8 mouse cellular contexts compared by ENCODE assay signal in genomic region chr2:173789945-173790804, GRCm38 (mm10). TPM values are rescaled to one million over a fixed set of nuclear protein-coding genes. Genes with fewer than 3 reads are reported as not detected.
DNase-seq lines count a peak whose midpoint lies in the region; ATAC-seq and TF ChIP-seq lines count a peak whose summit lies in the region.

No protein-coding gene starts in this region.

- no peak overlapping the region for H3K9ac ChIP-seq in forebrain, postnatal 0 days
- no peak overlapping the region for H3K9ac ChIP-seq in hindbrain, embryonic 12.5 days
- no peak overlapping the region for H3K9ac ChIP-seq in limb, embryonic 14.5 days (ENCODE audit: low read depth, low read length, severe bottlenecking)
- H3K9ac ChIP-seq in neural tube, embryonic 14.5 days (replicated peaks; ENCODE audit: low read depth, low read length) = no peak overlapping the region; the same call in 1 of the 2 replicates

- no peak overlapping the region for H3K4me2 ChIP-seq in forebrain, postnatal 0 days (ENCODE audit: low read depth)
- H3K4me2 ChIP-seq in hindbrain, embryonic 12.5 days (replicated peaks) = peak overlapping the region; percentile 29
- H3K4me2 ChIP-seq in limb, embryonic 14.5 days (replicated peaks; ENCODE audit: low read depth, low read length, severe bottlenecking) = peak overlapping the region; percentile 17
- peak overlapping the region; percentile 1; the same call in 1 of the 2 replicates for H3K4me2 ChIP-seq in neural tube, embryonic 14.5 days (ENCODE audit: low read depth, low read length)

- TF ChIP-seq CTCF in forebrain, postnatal 0 days (IDR thresholded peaks at IDR 0.05; ENCODE audit: low read depth) = 0 out of 2 replicates have a peak, but pooled peaks have one; percentile 12

- peaks cover 2% of the 10 kb centered on the region; the same call in 1 of the 2 replicates for H3K4me1 ChIP-seq in forebrain, postnatal 0 days (ENCODE audit: insufficient read depth)
- H3K4me1 ChIP-seq in hindbrain, embryonic 12.5 days = peaks cover 46% of the 10 kb centered on the region
- H3K4me1 ChIP-seq in limb, embryonic 14.5 days (ENCODE audit: control insufficient read depth, insufficient read depth, low read length) = peaks cover 27% of the 10 kb centered on the region
- H3K4me1 ChIP-seq in neural tube, embryonic 14.5 days (ENCODE audit: control insufficient read depth, insufficient read depth, low read length) = peaks cover 33% of the 10 kb centered on the region

- WGBS in forebrain, postnatal 0 days = 16% methylated on average over 23 of the region's 23 CpGs
- WGBS in hindbrain, embryonic 12.5 days = 12% methylated on average over 20 of the region's 23 CpGs
- 12% methylated on average over 22 of the region's 23 CpGs for WGBS in limb, embryonic 14.5 days
- WGBS in neural tube, embryonic 14.5 days = 9% methylated on average over 23 of the region's 23 CpGs

- no peak overlapping the region for H3K4me3 ChIP-seq in forebrain, postnatal 0 days (ENCODE audit: low read depth, low read length)
- no peak overlapping the region for H3K4me3 ChIP-seq in hindbrain, embryonic 12.5 days
- H3K4me3 ChIP-seq in limb, embryonic 14.5 days (replicated peaks; ENCODE audit: low read length) = no peak overlapping the region
- H3K4me3 ChIP-seq in neural tube, embryonic 14.5 days (ENCODE audit: low read depth, low read length) = no peak overlapping the region

- TF ChIP-seq POLR2A in limb, embryonic 14.5 days (IDR thresholded peaks at IDR 0.05; ENCODE audit: borderline replicate concordance, extremely low read depth, insufficient read depth, insufficient read length) = no peak

- ATAC-seq in forebrain, postnatal 0 days = peak; percentile 78
- ATAC-seq in hindbrain, embryonic 12.5 days (ENCODE audit: low FRiP score) = peak; percentile 79
- ATAC-seq in limb, embryonic 14.5 days (ENCODE audit: low FRiP score, low read depth) = peak; percentile 59
- ATAC-seq in neural tube, embryonic 14.5 days (ENCODE audit: low read depth) = peak; percentile 68
- no peak for ATAC-seq in CD4-positive, CD25-positive, alpha-beta regulatory T cell, adult 4 months

- no peak overlapping the region for H3K27ac ChIP-seq in forebrain, postnatal 0 days (ENCODE audit: low read depth, low read length)
- H3K27ac ChIP-seq in hindbrain, embryonic 12.5 days = peak overlapping the region; percentile 80
- peak overlapping the region; percentile 19; the same call in 1 of the 2 replicates for H3K27ac ChIP-seq in limb, embryonic 14.5 days (replicated peaks; ENCODE audit: low read depth, low read length)
- peak overlapping the region; percentile 60 for H3K27ac ChIP-seq in neural tube, embryonic 14.5 days (ENCODE audit: low read depth, low read length)

- no peaks in the 10 kb centered on the region for H3K36me3 ChIP-seq in forebrain, postnatal 0 days (ENCODE audit: insufficient read depth)
- H3K36me3 ChIP-seq in hindbrain, embryonic 12.5 days = no peaks in the 10 kb centered on the region
- no peaks in the 10 kb centered on the region for H3K36me3 ChIP-seq in limb, embryonic 14.5 days (ENCODE audit: control insufficient read depth, insufficient read depth, low read length)
- no peaks in the 10 kb centered on the region for H3K36me3 ChIP-seq in neural tube, embryonic 14.5 days (ENCODE audit: control insufficient read depth, insufficient read depth, low read length)

- no peaks in the 10 kb centered on the region for H3K27me3 ChIP-seq in forebrain, postnatal 0 days (ENCODE audit: insufficient read depth, low read length)
- H3K27me3 ChIP-seq in hindbrain, embryonic 12.5 days = no peaks in the 10 kb centered on the region; the same call in 1 of the 2 replicates
- no peaks in the 10 kb centered on the region for H3K27me3 ChIP-seq in limb, embryonic 14.5 days (ENCODE audit: control insufficient read depth, insufficient read depth, low read length)
- H3K27me3 ChIP-seq in neural tube, embryonic 14.5 days (ENCODE audit: control insufficient read depth, insufficient read depth, low read length) = no peaks in the 10 kb centered on the region

- H3K9me3 ChIP-seq in forebrain, postnatal 0 days (ENCODE audit: low read length) = 0 out of 2 replicates have a peak, but pooled peaks cover 3% of the 10 kb centered on the region
- no peaks in the 10 kb centered on the region for H3K9me3 ChIP-seq in hindbrain, embryonic 12.5 days (replicated peaks)
- H3K9me3 ChIP-seq in limb, embryonic 14.5 days (ENCODE audit: control insufficient read depth, low read length) = no peaks in the 10 kb centered on the region
- H3K9me3 ChIP-seq in neural tube, embryonic 14.5 days (ENCODE audit: control insufficient read depth, low read length) = no peaks in the 10 kb centered on the region

- peak; percentile 70 for DNase-seq in 3134 (ENCODE audit: extremely low read depth, insufficient read length, low spot score)
- peak; percentile 89 for DNase-seq in adrenal gland, postnatal 10 days
- peak; percentile 26 for DNase-seq in forebrain, postnatal 0 days
- no peak for DNase-seq in limb, embryonic 14.5 days (ENCODE audit: low spot score)
- no peak for DNase-seq in testis, postnatal 14 days (ENCODE audit: low spot score)

RNA-seq across cellular contexts. Expression of gene Vapb, which starts 52.9 kb away (rescaled TPM):
- 100 to 1,000 TPM; 132 to 136 TPM for total RNA-seq in adrenal gland, postnatal 10 days (2021)
- total RNA-seq in forebrain, postnatal 0 days (2014; rRNA removed) = 40.2 and 41.8 TPM in 2 replicates
- polyA plus RNA-seq in forebrain, postnatal 0 days (2015; fragmentation: Nextera tagmentation; extraction: Ambion mirVana) = 12.4 and 13.6 TPM in 2 replicates
- polyA plus RNA-seq in hindbrain, embryonic 12.5 days (2016; fragmentation: Nextera tagmentation; extraction: Ambion mirVana) = 10.7 and 14.2 TPM in 2 replicates
- polyA plus RNA-seq in limb, embryonic 14.5 days (2012; rRNA removed) = 20.2 and 37.0 TPM in 2 replicates
- polyA plus RNA-seq in limb, embryonic 14.5 days (2014; fragmentation: Nextera tagmentation; extraction: Ambion mirVana) = 14.6 and 15.2 TPM in 2 replicates
- 11.7 and 13.7 TPM in 2 replicates for polyA plus RNA-seq in neural tube, embryonic 14.5 days (2014; fragmentation: Nextera tagmentation; extraction: Ambion mirVana)
- polyA plus RNA-seq in CD4-positive, CD25-positive, alpha-beta regulatory T cell, adult 4 months (2017; shearing (Covaris generic)) = 1 to 10 TPM; 1.5 to 1.7 TPM

Comparison
In these comparisons a context has a peak if more than half of its experiments do, and no peak if none do; other contexts are left out.
1. DNase-seq: peak in 3134 (single experiment), adrenal gland, postnatal 10 days (single experiment) and forebrain, postnatal 0 days (single experiment); none in limb, embryonic 14.5 days (single experiment) and testis, postnatal 14 days (single experiment).